Comparison of ENCODE assay signal across 9 mouse cellular contexts in genomic region chr19:53531416-53531815, GRCm38 (mm10). TPM values are rescaled to one million over a fixed set of nuclear protein-coding genes. Genes with fewer than 3 reads are reported as not detected.
DNase-seq lines count a peak whose midpoint lies in the region; ATAC-seq and TF ChIP-seq lines count a peak whose summit lies in the region.
"Had no signal": no experiment of that assay in that cellular context is flagged by ENCODE, and none has a peak within 500 bp of the region (broad histone marks: within the 10 kb centered on the region; RNA-seq: fewer than 3 reads in every experiment).

No protein-coding gene starts in this region.

- peaks cover 3% of the 10 kb centered on the region; the same call in 1 of the 2 replicates for H3K36me3 ChIP-seq in heart, embryonic 15.5 days
- H3K36me3 ChIP-seq in heart, postnatal 0 days (replicated peaks; ENCODE audit: control insufficient read depth, insufficient read depth, low read length): peaks cover 20% of the 10 kb centered on the region
- no peaks in the 10 kb centered on the region for H3K36me3 ChIP-seq in forebrain, embryonic 11.5 days (ENCODE audit: control insufficient read depth, insufficient read depth, low read length)

- peaks cover 44% of the 10 kb centered on the region for H3K4me1 ChIP-seq in heart, embryonic 15.5 days (replicated peaks)
- H3K4me1 ChIP-seq in heart, postnatal 0 days (ENCODE audit: control insufficient read depth, insufficient read depth): peaks cover 32% of the 10 kb centered on the region
- H3K4me1 ChIP-seq in forebrain, embryonic 11.5 days (replicated peaks; ENCODE audit: control insufficient read depth, insufficient read depth, low read length): peaks cover 8% of the 10 kb centered on the region; the same call in 1 of the 2 replicates

- WGBS in heart, embryonic 15.5 days: 40% methylated on average over 10 of the region's 10 CpGs
- WGBS in heart, postnatal 0 days: 43% methylated on average over 10 of the region's 10 CpGs
- WGBS in forebrain, embryonic 11.5 days: 35% methylated on average over 10 of the region's 10 CpGs

- intact Hi-C loops in heart, postnatal 25 days (cut with DNase I): loop anchor here (1.0 to 5.0 kb wide), 3 partner anchors 24 to 139 kb away; partner anchors contain the start of gene Smndc1

- H3K9ac ChIP-seq in heart, embryonic 15.5 days: peak overlapping the region; percentile 31; the same call in 1 of the 2 replicates
- no peak overlapping the region for H3K9ac ChIP-seq in heart, postnatal 0 days (replicated peaks; ENCODE audit: low read depth, low read length)
- no peak overlapping the region for H3K9ac ChIP-seq in forebrain, embryonic 11.5 days (ENCODE audit: low read length)

- ATAC-seq in heart, embryonic 15.5 days (replicated peaks; ENCODE audit: insufficient number of reproducible peaks, insufficient read depth, low FRiP score, low read depth): no peak
- ATAC-seq in heart, postnatal 0 days (ENCODE audit: insufficient read depth, low read depth): no peak
- ATAC-seq in forebrain, embryonic 11.5 days (replicated peaks; ENCODE audit: low FRiP score): no peak
- ATAC-seq: inflammation-experienced regulatory T-cells, adult 6 months had no signal

- peak overlapping the region; percentile 82 for H3K4me3 ChIP-seq in heart, embryonic 15.5 days
- peak overlapping the region; percentile 11; the same call in 1 of the 2 replicates for H3K4me3 ChIP-seq in heart, postnatal 0 days (ENCODE audit: low read depth, low read length)
- no peak overlapping the region for H3K4me3 ChIP-seq in forebrain, embryonic 11.5 days (ENCODE audit: low read depth, low read length)

- no peaks in the 10 kb centered on the region for H3K9me3 ChIP-seq in heart, embryonic 15.5 days (replicated peaks)
- H3K9me3 ChIP-seq in heart, postnatal 0 days (replicated peaks; ENCODE audit: control insufficient read depth, low read length): no peaks in the 10 kb centered on the region
- no peaks in the 10 kb centered on the region for H3K9me3 ChIP-seq in forebrain, embryonic 11.5 days (ENCODE audit: control insufficient read depth, low read length)

- peak overlapping the region; percentile 17 for H3K27ac ChIP-seq in heart, embryonic 15.5 days
- H3K27ac ChIP-seq in heart, postnatal 0 days (ENCODE audit: low read depth): peak overlapping the region; percentile 14
- no peak overlapping the region for H3K27ac ChIP-seq in forebrain, embryonic 11.5 days (ENCODE audit: low read depth, low read length)

- DNase-seq in heart, postnatal 25 days (ENCODE audit: low spot score): no peak
- DNase-seq in 3134 (ENCODE audit: extremely low read depth, insufficient read length, low spot score) (peak; percentile 69), R1 (ENCODE audit: low read depth, low spot score) (peak; percentile 40)
- no peak for DNase-seq in heart, postnatal 0 days (ENCODE audit: low spot score)
- DNase-seq in spleen, adult 18-20 months: no peak
- no peak for DNase-seq in thymus, adult 18-20 months
- DNase-seq in forebrain, embryonic 11.5 days (ENCODE audit: low spot score): no peak

- no peaks in the 10 kb centered on the region for H3K27me3 ChIP-seq in heart, embryonic 15.5 days
- no peaks in the 10 kb centered on the region for H3K27me3 ChIP-seq in heart, postnatal 0 days (ENCODE audit: control insufficient read depth, insufficient read depth, low read length)
- H3K27me3 ChIP-seq in forebrain, embryonic 11.5 days (ENCODE audit: control insufficient read depth, insufficient read depth, low read length): peaks cover 3% of the 10 kb centered on the region; the same call in 1 of the 2 replicates

- no peak for TF ChIP-seq EP300 in heart, postnatal 0 days (IDR thresholded peaks at IDR 0.05; ENCODE audit: low read depth)

- H3K4me2 ChIP-seq in heart, embryonic 15.5 days: peak overlapping the region; percentile 95
- peak overlapping the region; percentile 86 for H3K4me2 ChIP-seq in heart, postnatal 0 days (ENCODE audit: low read depth, low read length)
- H3K4me2 ChIP-seq in forebrain, embryonic 11.5 days (ENCODE audit: low read depth, low read length, severe bottlenecking): no peak overlapping the region

- no peak for TF ChIP-seq CTCF in heart, postnatal 0 days (IDR thresholded peaks at IDR 0.05; ENCODE audit: low read depth)

RNA-seq across cellular contexts. Expression of gene Dusp5, which starts 2.5 kb away (rescaled TPM):
- polyA plus RNA-seq in heart, embryonic 15.5 days (2015; fragmentation: Nextera tagmentation; extraction: Ambion mirVana): 7.4 and 10.4 TPM in 2 replicates
- 1 to 10 TPM; 6.2 to 7.6 TPM for total RNA-seq in heart, postnatal 25 days (2021)
- 15.9 and 20.8 TPM in 2 replicates for total RNA-seq in heart, postnatal 0 days (2014; rRNA removed; ENCODE audit: low replicate concordance)
- polyA plus RNA-seq in heart, postnatal 0 days (2015; fragmentation: Nextera tagmentation; extraction: Ambion mirVana): 8.0 and 9.6 TPM in 2 replicates
- 4.4 and 4.5 TPM in 2 replicates for polyA plus RNA-seq in forebrain, embryonic 11.5 days (2014; fragmentation: Nextera tagmentation; extraction: Ambion mirVana)

RNA-seq across cellular contexts. Expression of gene Nutf2-ps1, which starts 57.5 kb away (rescaled TPM):
- polyA plus RNA-seq in heart, embryonic 15.5 days (2015; fragmentation: Nextera tagmentation; extraction: Ambion mirVana): 258 and 274 TPM in 2 replicates
- 10 to 100 TPM; 83.1 to 93.2 TPM for total RNA-seq in heart, postnatal 25 days (2021)
- 120 and 143 TPM in 2 replicates for total RNA-seq in heart, postnatal 0 days (2014; rRNA removed; ENCODE audit: low replicate concordance)
- 209 and 216 TPM in 2 replicates for polyA plus RNA-seq in heart, postnatal 0 days (2015; fragmentation: Nextera tagmentation; extraction: Ambion mirVana)
- polyA plus RNA-seq in forebrain, embryonic 11.5 days (2014; fragmentation: Nextera tagmentation; extraction: Ambion mirVana): 433 and 467 TPM in 2 replicates

Comparison
In these comparisons a context has a peak if more than half of its experiments do, and no peak if none do; other contexts are left out.
1. DNase-seq: peak in 3134 (single experiment) and R1 (single experiment); none in heart, postnatal 25 days (single experiment), heart, postnatal 0 days (single experiment), spleen, adult 18-20 months (0 of 2), thymus, adult 18-20 months (0 of 2) and forebrain, embryonic 11.5 days (single experiment).